Mouse (Mus musculus): ENCODE measurements around the gene Ciao2b. TPM values are rescaled to one million over a fixed set of nuclear protein-coding genes. Genes with fewer than 3 reads are reported as not detected.

The Ciao2b gene
- polyA plus RNA-seq, 1 experiment from 2014 or later, result 195 TPM

- Histone ChIP-seq H3K36me3 (no peaks in the 10 kb centered on the region), H3K4me1 (replicated peaks) (peaks cover 76% of the 10 kb centered on the region), H3K27me3 (replicated peaks) (no peaks in the 10 kb centered on the region), H3K9me3 (replicated peaks) (no peaks in the 10 kb centered on the region), H3K4me3 (no peak overlapping the region), H3K4me2 (peak overlapping the region; percentile 25; the same call in 1 of the 2 replicates), H3K9ac (no peak overlapping the region), H3K27ac (ENCODE audit: poor library complexity, severe bottlenecking) (peak overlapping the region; percentile 98)
- WGBS, result 25% methylated on average over 4 of the region's 4 CpGs
- ATAC-seq (ENCODE audit: insufficient number of reproducible peaks, low FRiP score), result peak; percentile 41
Measured at GRCm38 (mm10) chr8:104611613-104612012, 30.2 kb downstream of the Ciao2b start.

- no peaks in the 10 kb centered on the region for H3K36me3 ChIP-seq
- H3K9ac ChIP-seq, result peak overlapping the region; percentile 65; the same call in 1 of the 2 replicates
- peak; percentile 75 for ATAC-seq (ENCODE audit: insufficient number of reproducible peaks, low FRiP score)
- no peaks in the 10 kb centered on the region for H3K27me3 ChIP-seq (replicated peaks)
- peaks cover 87% of the 10 kb centered on the region for H3K4me1 ChIP-seq (replicated peaks)
- 39% methylated on average over 12 of the region's 12 CpGs for WGBS
- H3K4me3 ChIP-seq, result no peak overlapping the region
- H3K9me3 ChIP-seq (replicated peaks), result no peaks in the 10 kb centered on the region
- peak overlapping the region; percentile 58 for H3K4me2 ChIP-seq
- H3K27ac ChIP-seq (ENCODE audit: poor library complexity, severe bottlenecking), result peak overlapping the region; percentile 98
Measured at GRCm38 (mm10) chr8:104610185-104610766, 31.5 kb downstream of the Ciao2b start.

- peak overlapping the region; percentile 98 for H3K27ac ChIP-seq (ENCODE audit: poor library complexity, severe bottlenecking)
- H3K9me3 ChIP-seq (replicated peaks), result no peaks in the 10 kb centered on the region
- no peaks in the 10 kb centered on the region for H3K36me3 ChIP-seq
- peak; percentile 43 for ATAC-seq (ENCODE audit: insufficient number of reproducible peaks, low FRiP score)
- H3K4me3 ChIP-seq, result peak overlapping the region; percentile 34
- H3K4me2 ChIP-seq, result peak overlapping the region; percentile 58
- H3K9ac ChIP-seq, result peak overlapping the region; percentile 65
- no peaks in the 10 kb centered on the region for H3K27me3 ChIP-seq (replicated peaks)
- 37% methylated on average over 8 of the region's 8 CpGs for WGBS
- peaks cover 92% of the 10 kb centered on the region for H3K4me1 ChIP-seq (replicated peaks)
Measured at GRCm38 (mm10) chr8:104609222-104609621, 32.5 kb downstream of the Ciao2b start.

- H3K9me3 ChIP-seq (replicated peaks), result no peaks in the 10 kb centered on the region
- ATAC-seq (ENCODE audit: insufficient number of reproducible peaks, low FRiP score), result no peak
- peak overlapping the region; percentile 98 for H3K27ac ChIP-seq (ENCODE audit: poor library complexity, severe bottlenecking)
- 75% methylated on average over 2 of the region's 2 CpGs for WGBS
- no peak overlapping the region for H3K4me3 ChIP-seq
- no peaks in the 10 kb centered on the region for H3K27me3 ChIP-seq (replicated peaks)
- peaks cover 90% of the 10 kb centered on the region for H3K4me1 ChIP-seq (replicated peaks)
- H3K4me2 ChIP-seq, result peak overlapping the region; percentile 58
- H3K9ac ChIP-seq, result 0 out of 2 replicates have a peak overlapping the region, but pooled peaks have one; percentile 13
- H3K36me3 ChIP-seq, result no peaks in the 10 kb centered on the region
Measured at GRCm38 (mm10) chr8:104607944-104608343, 33.8 kb downstream of the Ciao2b start.

- Histone ChIP-seq H3K36me3 (no peaks in the 10 kb centered on the region), H3K4me2 (peak overlapping the region; percentile 22), H3K4me3 (no peak overlapping the region), H3K27me3 (replicated peaks) (no peaks in the 10 kb centered on the region), H3K9ac (peak overlapping the region; percentile 57; the same call in 1 of the 2 replicates), H3K4me1 (replicated peaks) (peaks cover 86% of the 10 kb centered on the region), H3K9me3 (replicated peaks) (no peaks in the 10 kb centered on the region), H3K27ac (ENCODE audit: poor library complexity, severe bottlenecking) (peak overlapping the region; percentile 98)
- peak; percentile 64 for ATAC-seq (ENCODE audit: insufficient number of reproducible peaks, low FRiP score)
- WGBS, result 6% methylated on average over 6 of the region's 6 CpGs
Measured at GRCm38 (mm10) chr8:104606329-104606728, 35.4 kb downstream of the Ciao2b start.

- no peaks in the 10 kb centered on the region for H3K27me3 ChIP-seq (replicated peaks)
- H3K4me3 ChIP-seq, result no peak overlapping the region
- H3K9ac ChIP-seq, result peak overlapping the region; percentile 23
- peaks cover 59% of the 10 kb centered on the region for H3K4me1 ChIP-seq (replicated peaks)
- peak overlapping the region; percentile 69 for H3K4me2 ChIP-seq
- no peaks in the 10 kb centered on the region for H3K36me3 ChIP-seq
- 50% methylated on average over 4 of the region's 4 CpGs for WGBS
- peak overlapping the region; percentile 84 for H3K27ac ChIP-seq (ENCODE audit: poor library complexity, severe bottlenecking)
- ATAC-seq (ENCODE audit: insufficient number of reproducible peaks, low FRiP score), result no peak
- H3K9me3 ChIP-seq (replicated peaks), result no peaks in the 10 kb centered on the region
Measured at GRCm38 (mm10) chr8:104603245-104603593, 38.5 kb downstream of the Ciao2b start.

GRCm38 (mm10) chr8:104602468-104603244, 39.1 kb downstream of the Ciao2b start:
- H3K4me3 ChIP-seq, result peak overlapping the region; percentile 33
- no peaks in the 10 kb centered on the region for H3K36me3 ChIP-seq
- peak overlapping the region; percentile 84 for H3K27ac ChIP-seq (ENCODE audit: poor library complexity, severe bottlenecking)
- peak; percentile 76 for ATAC-seq (ENCODE audit: insufficient number of reproducible peaks, low FRiP score)
- H3K4me2 ChIP-seq, result peak overlapping the region; percentile 69
- H3K9ac ChIP-seq, result peak overlapping the region; percentile 55
- 16% methylated on average over 21 of the region's 21 CpGs for WGBS
- no peaks in the 10 kb centered on the region for H3K27me3 ChIP-seq (replicated peaks)
- peaks cover 54% of the 10 kb centered on the region for H3K4me1 ChIP-seq (replicated peaks)
- no peaks in the 10 kb centered on the region for H3K9me3 ChIP-seq (replicated peaks)

GRCm38 (mm10) chr8:104601941-104602371, 39.8 kb downstream of the Ciao2b start:
- Histone ChIP-seq H3K36me3 (no peaks in the 10 kb centered on the region), H3K9me3 (replicated peaks) (no peaks in the 10 kb centered on the region), H3K4me3 (peak overlapping the region; percentile 33), H3K9ac (peak overlapping the region; percentile 55), H3K4me2 (peak overlapping the region; percentile 69), H3K27me3 (replicated peaks) (no peaks in the 10 kb centered on the region), H3K4me1 (replicated peaks) (peaks cover 47% of the 10 kb centered on the region), H3K27ac (ENCODE audit: poor library complexity, severe bottlenecking) (peak overlapping the region; percentile 46)
- 0 out of 2 replicates have a peak, but pooled peaks have one; percentile 33 for ATAC-seq (ENCODE audit: insufficient number of reproducible peaks, low FRiP score)
- under 1% methylated on average over 12 of the region's 12 CpGs for WGBS

- peaks cover 41% of the 10 kb centered on the region for H3K4me1 ChIP-seq (replicated peaks)
- H3K27ac ChIP-seq (ENCODE audit: poor library complexity, severe bottlenecking), result no peak overlapping the region
- H3K36me3 ChIP-seq, result peaks cover 2% of the 10 kb centered on the region; the same call in 1 of the 2 replicates
- no peak overlapping the region for H3K4me3 ChIP-seq
- WGBS, result 32% methylated on average over 7 of the region's 7 CpGs
- no peaks in the 10 kb centered on the region for H3K27me3 ChIP-seq (replicated peaks)
- no peak for ATAC-seq (ENCODE audit: insufficient number of reproducible peaks, low FRiP score)
- peak overlapping the region; percentile 69 for H3K4me2 ChIP-seq
- H3K9ac ChIP-seq, result peak overlapping the region; percentile 55; the same call in 1 of the 2 replicates
- H3K9me3 ChIP-seq (replicated peaks), result no peaks in the 10 kb centered on the region
Measured at GRCm38 (mm10) chr8:104601386-104601785, 40.4 kb downstream of the Ciao2b start.

- 57% methylated on average over 6 of the region's 6 CpGs for WGBS
- H3K27me3 ChIP-seq (replicated peaks), result no peaks in the 10 kb centered on the region
- H3K36me3 ChIP-seq, result peaks cover 28% of the 10 kb centered on the region
- H3K4me3 ChIP-seq, result no peak overlapping the region
- H3K27ac ChIP-seq (ENCODE audit: poor library complexity, severe bottlenecking), result no peak overlapping the region
- H3K9ac ChIP-seq, result no peak overlapping the region
- no peak for ATAC-seq (ENCODE audit: insufficient number of reproducible peaks, low FRiP score)
- H3K4me2 ChIP-seq, result no peak overlapping the region
- H3K9me3 ChIP-seq (replicated peaks), result no peaks in the 10 kb centered on the region
- H3K4me1 ChIP-seq (replicated peaks), result peaks cover 18% of the 10 kb centered on the region
Measured at GRCm38 (mm10) chr8:104598496-104598895, 43.3 kb downstream of the Ciao2b start.

- no peak for ATAC-seq (ENCODE audit: insufficient number of reproducible peaks, low FRiP score)
- WGBS, result 77% methylated on average over 6 of the region's 6 CpGs
- no peak overlapping the region for H3K27ac ChIP-seq (ENCODE audit: poor library complexity, severe bottlenecking)
Measured at GRCm38 (mm10) chr8:104597656-104598055, 44.1 kb downstream of the Ciao2b start.

More at GRCm38 (mm10) chr8:104597656-104598055, 44.1 kb downstream of the Ciao2b start:
- Histone ChIP-seq H3K4me3 (no peak overlapping the region), H3K9ac (no peak overlapping the region), H3K4me1 (replicated peaks) (peaks cover 13% of the 10 kb centered on the region), H3K4me2 (no peak overlapping the region), H3K27me3 (replicated peaks) (no peaks in the 10 kb centered on the region), H3K9me3 (replicated peaks) (no peaks in the 10 kb centered on the region), H3K36me3 (peaks cover 29% of the 10 kb centered on the region)
